Mouse (Mus musculus): ENCODE measurements around the gene 1700016H13Rik. TPM values are rescaled to one million over a fixed set of nuclear protein-coding genes. Genes with fewer than 3 reads are reported as not detected.

Gene 1700016H13Rik
- not detected for polyA plus RNA-seq (2014; fragmentation: Illumina TruSeq; extraction: RNeasy Lipid Tissue Mini Kit (QIAGEN cat#74804); ENCODE audit: low read depth, low replicate concordance)

GRCm38 (mm10) chr5:103655346-103656118 lies at the start of gene 1700016H13Rik:
TSS of gene 1700016H13Rik (minus strand) at chr5:103656010.

GRCm38 (mm10) chr5:103691624-103692530 lies 36.1 kb upstream of the 1700016H13Rik start, which contains the start of gene Aff1:
TSS of gene Aff1 (plus strand) at chr5:103692374.

GRCm38 (mm10) chr5:103629111-103629764 lies 26.6 kb downstream of the 1700016H13Rik start, which contains the start of gene Slc10a6:
TSS of gene Slc10a6 (minus strand) at chr5:103629403.

Other genes starting within 250 kb of the 1700016H13Rik start
- gene Ptpn13, start 230.8 kb downstream of the 1700016H13Rik start, polyA plus RNA-seq (2014; fragmentation: Illumina TruSeq; extraction: RNeasy Lipid Tissue Mini Kit (QIAGEN cat#74804); ENCODE audit: low read depth, low replicate concordance): 2.6 TPM
- gene Slc10a6, start 26.6 kb downstream of the 1700016H13Rik start, polyA plus RNA-seq (2014; fragmentation: Illumina TruSeq; extraction: RNeasy Lipid Tissue Mini Kit (QIAGEN cat#74804); ENCODE audit: low read depth, low replicate concordance): 3.1 TPM
- 28.2 TPM for gene Aff1, start 36.4 kb upstream of the 1700016H13Rik start, polyA plus RNA-seq (2014; fragmentation: Illumina TruSeq; extraction: RNeasy Lipid Tissue Mini Kit (QIAGEN cat#74804); ENCODE audit: low read depth, low replicate concordance)